Mouse (Mus musculus) ZHBTc4 (cell line): ENCODE results near the gene Abca12.
A peak's percentile ranks its signal among the peaks of the same experiment; 100 is the strongest.

Experiments
- DNase-seq: peaks from one replicate; pipeline ENCODE4 v3.0.0-alpha.2; 2011; ENCODE audit warnings: low read depth, low spot score

Abca12 gene

GRCm38 (mm10) chr1:71338548-71339340 lies 76.0 kb downstream of the Abca12 start:
- DNase-seq, result no peak

DNA sequence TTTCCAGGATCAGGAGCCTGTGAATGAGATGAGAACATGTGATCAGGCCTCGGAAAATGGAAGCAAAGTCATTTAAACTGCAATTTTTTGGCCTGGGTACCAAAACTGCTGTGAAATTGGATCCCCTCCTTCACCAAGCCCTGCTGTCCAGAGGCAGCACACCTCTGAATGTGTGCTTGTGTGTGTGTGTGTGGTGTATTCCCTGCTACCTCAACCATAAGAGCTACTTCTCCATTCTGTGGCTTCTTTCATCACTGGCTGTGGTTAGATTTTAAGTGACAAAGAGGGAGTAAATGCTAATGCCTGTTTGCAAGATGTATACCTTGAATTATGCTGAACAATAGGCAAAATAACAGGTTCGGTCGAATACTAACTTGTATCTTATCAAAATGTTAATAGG lies 84.4 kb downstream of the Abca12 start:
- no peak for DNase-seq

- DNase-seq, result no peak
These were observed 102.5 kb downstream of the Abca12 start for GRCm38 (mm10) chr1:71312171-71312570.

GRCm38 (mm10) chr1:71310614-71311013 lies 104.1 kb downstream of the Abca12 start:
- no peak for DNase-seq

DNA sequence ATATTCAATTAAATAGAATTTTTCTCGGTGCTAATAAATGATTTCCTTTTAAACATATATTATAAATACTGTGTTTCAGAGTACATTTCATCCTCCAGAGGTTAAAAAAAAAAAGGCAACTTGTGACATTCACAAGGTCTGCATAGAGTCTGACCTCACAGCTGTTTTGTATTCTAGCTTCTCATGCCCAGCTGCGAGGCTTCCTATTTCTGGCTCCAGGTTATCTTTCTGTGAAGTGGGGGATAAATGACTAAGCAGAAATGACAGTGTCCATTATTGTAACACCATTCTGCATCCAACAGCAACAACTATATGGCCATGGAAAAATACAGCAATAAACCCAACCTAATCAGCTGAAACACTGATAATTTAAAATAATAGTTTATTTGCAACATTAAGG lies 107.3 kb downstream of the Abca12 start:
- no peak for DNase-seq

DNA sequence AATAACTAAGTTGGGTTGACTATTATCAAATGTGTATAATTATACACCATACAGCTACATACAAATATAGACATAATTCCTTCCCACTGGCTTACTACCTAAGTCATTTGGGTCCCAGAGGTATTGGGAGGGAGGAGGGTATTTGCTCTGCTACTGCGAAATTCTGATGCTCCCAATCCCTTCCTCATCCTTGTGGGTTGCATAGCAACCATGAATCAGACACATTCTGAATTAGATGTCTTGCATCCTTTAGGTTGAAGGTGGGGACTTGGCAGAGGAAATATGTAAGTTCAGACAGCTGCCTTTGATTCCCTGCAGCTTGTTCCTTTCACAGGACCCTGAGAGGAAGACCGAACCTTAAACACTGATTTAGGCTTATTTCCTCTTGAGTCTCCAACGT lies 108.5 kb downstream of the Abca12 start:
- no peak for DNase-seq

GRCm38 (mm10) chr1:71304588-71304987 lies 110.1 kb downstream of the Abca12 start:
- no peak for DNase-seq

DNA sequence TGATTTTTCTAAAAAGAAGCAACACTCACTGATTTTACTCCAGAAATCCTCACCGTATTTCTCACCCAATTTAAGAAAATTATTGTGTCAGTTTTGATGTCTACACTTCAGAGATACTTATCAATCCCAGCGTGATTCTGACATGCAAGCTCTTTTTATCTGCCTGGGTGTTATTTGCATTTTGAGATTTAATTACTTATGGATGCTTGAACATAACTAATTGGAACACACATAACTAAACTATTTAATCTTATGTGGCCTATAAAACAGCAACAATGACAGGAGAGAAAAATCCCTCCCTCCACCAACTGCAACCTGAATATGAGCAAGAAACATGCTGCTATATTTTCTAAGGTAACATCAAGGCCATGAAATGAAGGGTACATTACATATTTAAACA lies 117.7 kb downstream of the Abca12 start:
- no peak for DNase-seq

DNA sequence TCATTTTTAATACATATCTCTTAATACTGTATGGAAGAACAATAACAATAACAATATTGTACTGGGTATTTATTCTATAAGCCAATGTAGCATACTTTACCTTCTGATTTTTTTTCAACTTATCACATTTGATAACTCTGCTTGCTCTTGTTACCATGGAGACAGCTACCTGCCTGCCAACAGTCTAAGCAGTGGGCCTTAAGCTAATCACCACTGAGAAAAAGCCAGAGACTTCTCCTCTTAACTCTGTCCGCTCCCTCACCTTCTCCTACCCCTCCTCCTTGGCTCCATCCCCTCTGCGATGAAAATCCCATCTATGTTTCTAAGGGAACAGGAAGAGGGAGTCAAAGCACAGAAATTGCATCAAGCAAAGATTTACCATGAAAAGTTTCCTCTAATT lies 118.1 kb downstream of the Abca12 start:
- no peak for DNase-seq

GRCm38 (mm10) chr1:71291917-71292316 lies 122.8 kb downstream of the Abca12 start:
- DNase-seq, result no peak

DNA sequence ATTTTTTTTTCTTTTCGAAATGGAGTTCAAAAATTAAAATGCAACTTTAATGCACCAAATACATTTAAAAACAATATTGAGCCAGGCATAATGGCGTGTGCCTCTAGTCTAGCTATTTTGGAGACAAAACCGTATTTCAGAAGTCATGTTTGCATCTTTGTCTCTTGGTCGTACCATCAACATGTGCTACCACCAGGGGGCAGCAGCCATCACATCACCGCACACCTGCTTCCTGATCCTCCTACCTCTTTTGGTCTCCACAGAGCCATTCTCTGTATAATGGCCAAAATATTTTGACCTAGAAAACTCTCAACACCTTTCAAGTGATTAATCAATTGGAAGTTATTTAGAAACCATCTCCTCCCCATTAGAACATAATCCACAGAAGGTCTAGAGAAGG lies 125.2 kb downstream of the Abca12 start:
- peak; percentile 76 for DNase-seq

GRCm38 (mm10) chr1:71276940-71277339 lies 137.8 kb downstream of the Abca12 start:
- peak; percentile 12 for DNase-seq

DNA sequence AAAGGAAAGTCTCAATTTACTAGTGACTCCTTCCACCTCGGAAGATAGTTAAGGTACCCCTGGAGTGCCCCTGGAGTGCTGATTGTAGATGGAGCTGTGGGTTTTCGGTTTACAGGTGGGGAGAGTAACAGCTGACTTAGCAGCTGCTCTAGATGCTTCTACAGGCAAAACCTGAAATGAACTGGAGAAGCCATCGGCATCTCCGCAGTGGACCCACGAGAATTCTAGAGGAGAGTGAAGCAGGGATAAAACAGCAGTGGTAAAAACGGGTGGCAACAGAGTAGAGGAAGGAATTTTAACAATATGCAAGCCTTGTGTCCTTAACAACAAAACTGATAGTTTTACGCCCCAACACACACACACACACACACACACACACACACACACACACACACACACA lies 142.2 kb downstream of the Abca12 start:
- no peak for DNase-seq

- no peak for DNase-seq
These were observed 142.6 kb downstream of the Abca12 start for GRCm38 (mm10) chr1:71272077-71272476.

DNA sequence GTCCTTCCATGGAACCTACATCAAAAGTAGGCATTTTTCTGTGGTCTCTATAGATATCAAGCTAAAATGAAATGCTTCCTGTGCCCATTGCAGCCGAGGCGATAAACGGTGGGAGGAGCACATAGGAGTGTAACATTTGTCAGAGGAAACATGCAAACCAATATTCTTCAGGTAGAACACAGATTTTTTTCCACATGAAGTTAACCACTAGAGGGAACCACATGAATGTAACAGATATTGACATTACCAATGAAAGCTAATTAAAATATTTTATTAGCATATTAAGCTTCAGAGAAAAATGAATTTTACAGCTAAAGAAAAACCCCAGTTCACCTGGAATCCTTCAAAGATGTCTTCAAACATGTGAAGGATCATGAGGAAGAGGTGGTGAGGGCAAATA lies 144.6 kb downstream of the Abca12 start:
- no peak for DNase-seq

DNA sequence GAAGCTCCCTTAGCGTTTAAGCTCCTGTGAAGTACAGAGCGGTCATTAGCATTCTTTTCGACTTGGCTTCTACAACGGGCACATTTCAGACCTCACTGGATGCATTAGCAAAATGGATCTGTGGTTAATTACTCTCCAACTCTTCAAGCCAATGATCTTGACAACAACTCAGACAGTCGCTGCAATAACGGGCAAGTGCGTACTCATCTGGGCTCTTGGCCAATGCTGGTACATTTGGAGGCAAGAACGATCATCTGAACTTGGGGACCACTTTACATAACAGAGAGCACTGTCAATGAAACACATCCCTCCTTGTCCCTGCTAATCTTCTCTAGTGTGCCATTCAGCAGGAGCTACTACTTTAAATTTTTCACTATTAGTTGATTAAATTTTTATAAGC lies 148.1 kb downstream of the Abca12 start:
- DNase-seq, result no peak

GRCm38 (mm10) chr1:71263532-71263931 lies 151.2 kb downstream of the Abca12 start:
- no peak for DNase-seq

DNA sequence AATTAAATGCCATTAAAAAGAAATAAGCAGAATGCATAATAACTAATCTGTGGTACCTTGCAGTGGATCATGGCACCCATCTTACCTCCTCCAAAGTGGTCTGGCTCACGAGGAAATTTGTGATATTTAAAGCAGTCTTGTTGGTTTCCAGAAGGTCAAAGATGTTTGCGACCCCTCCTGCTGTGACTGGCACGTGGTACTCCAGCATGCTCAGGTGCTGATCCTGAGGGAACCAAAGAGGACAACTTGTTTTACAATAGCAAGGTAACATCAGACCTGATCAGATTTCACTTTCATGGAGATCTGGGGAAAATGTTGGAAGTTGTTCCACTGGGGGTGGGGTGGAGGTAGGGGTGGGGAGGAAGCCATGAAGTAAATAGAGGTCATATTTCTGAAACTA lies 170.1 kb downstream of the Abca12 start:
- peak; percentile 26 for DNase-seq

GRCm38 (mm10) chr1:71241396-71241795 lies 173.3 kb downstream of the Abca12 start:
- peak; percentile 57 for DNase-seq

- DNase-seq, result no peak
These were observed 175.1 kb downstream of the Abca12 start for GRCm38 (mm10) chr1:71239586-71239985.

- DNase-seq, result no peak
These were observed 179.4 kb downstream of the Abca12 start for GRCm38 (mm10) chr1:71235335-71235734.

- no peak for DNase-seq
These were observed 183.5 kb downstream of the Abca12 start for GRCm38 (mm10) chr1:71231211-71231610.

DNA sequence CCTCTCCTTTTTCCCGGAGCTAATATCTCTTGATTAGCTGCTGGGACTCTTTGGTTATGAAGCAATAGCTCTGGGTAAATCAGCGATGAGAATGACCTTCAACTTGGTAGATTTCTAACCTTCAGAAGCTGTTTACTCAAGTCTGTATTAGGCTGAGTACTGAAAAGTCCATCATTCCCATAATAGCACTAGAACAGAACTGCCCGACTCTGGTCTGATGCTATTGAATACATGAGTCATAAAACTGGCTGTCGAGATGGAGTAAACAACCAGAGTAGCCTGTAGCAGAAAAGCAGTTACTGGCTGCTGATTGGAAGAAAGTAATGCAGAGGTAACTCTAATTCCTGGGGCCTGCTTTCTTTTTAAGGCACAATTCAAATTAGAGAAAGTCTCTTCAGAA lies 211.1 kb downstream of the Abca12 start:
- no peak for DNase-seq

DNA sequence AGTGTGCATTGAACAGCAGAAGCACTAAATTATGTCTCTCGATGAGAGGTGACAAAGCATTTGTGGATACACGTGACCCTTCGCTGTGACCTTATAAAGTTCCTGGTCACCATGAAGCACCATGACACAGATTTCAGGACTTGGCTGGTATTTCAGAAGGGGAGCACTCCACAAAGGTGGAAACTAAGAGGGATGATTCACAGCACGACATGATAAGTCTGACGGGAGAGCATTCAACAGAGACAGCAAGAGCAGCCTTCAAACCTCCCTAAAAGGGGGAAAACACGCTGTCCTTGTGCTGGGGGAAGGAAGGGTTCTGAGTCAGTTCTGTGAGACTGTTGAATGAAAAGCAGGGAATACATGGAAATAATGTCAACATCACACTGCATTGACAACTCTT lies 218.5 kb downstream of the Abca12 start:
- DNase-seq, result no peak
